Mouse (Mus musculus) heart, adult 2 months (tissue): ENCODE results near the gene Ift80. TPM values are rescaled to one million over a fixed set of nuclear protein-coding genes. Genes with fewer than 3 reads are reported as not detected.
"Not testable (repeated sequence)": the region's sequence is repeated elsewhere in the genome, so short reads cannot be mapped to it uniquely, and the experiment has no call there.

Experiments
- DNase-seq, 2 experiments: peaks; one replicate each; pipeline ENCODE4 v3.0.0; 2021
- H3K27ac ChIP-seq: fragments of 200-600 bp; 2 replicates; pipeline ENCODE4 v1.8.1; 2022
- H3K27me3 ChIP-seq: fragments of 200-500 bp; 2 replicates; pipeline ENCODE4 v1.6.1; 2012; ENCODE audit warnings: mild to moderate bottlenecking, low read length, inconsistent platforms, mixed read lengths; ENCODE audit not compliant: control insufficient read depth, insufficient read depth
- H3K36me3 ChIP-seq: fragments of 200-500 bp; 2 replicates; pipeline ENCODE4 v1.6.1; 2012; ENCODE audit warnings: low read length, inconsistent platforms; ENCODE audit not compliant: control insufficient read depth, insufficient read depth
- H3K4me1 ChIP-seq: fragments of 200-500 bp; 2 replicates; pipeline ENCODE4 v1.6.1; 2011; ENCODE audit warnings: low read length; ENCODE audit not compliant: control insufficient read depth, insufficient read depth
- H3K4me3 ChIP-seq: fragments of 200-600 bp; 2 replicates; pipeline ENCODE4 v1.8.1; 2022
- H3K79me2 ChIP-seq: fragments of 200-500 bp; replicated peaks from 2 replicates; pipeline ENCODE4 v1.6.1; 2012; ENCODE audit warnings: mild to moderate bottlenecking, inconsistent platforms, low read length, moderate library complexity, mixed read lengths; ENCODE audit not compliant: control insufficient read depth, insufficient read depth
- H3K9ac ChIP-seq: fragments of 200-500 bp; 2 replicates; pipeline ENCODE4 v1.6.1; 2012; ENCODE audit warnings: low read depth, mild to moderate bottlenecking, control low read depth, inconsistent platforms, low read length, mixed read lengths
- CTCF ChIP-seq: fragments of 200-600 bp; IDR thresholded peaks from 2 replicates; pipeline ENCODE4 v1.8.1; 2022; ENCODE audit warnings: antibody characterized with exemption, mild to moderate bottlenecking, moderate library complexity
- EP300 ChIP-seq: fragments of 200-500 bp; IDR thresholded peaks from 2 replicates; pipeline ENCODE4 v1.6.1; 2011; ENCODE audit warnings: low read depth, low read length, control low read depth; ENCODE audit not compliant: insufficient read depth
- POLR2A ChIP-seq: fragments of 200-500 bp; IDR thresholded peaks from 2 replicates; pipeline ENCODE4 v1.6.1; 2011; ENCODE audit warnings: mild to moderate bottlenecking, low read depth, low read length, control low read depth; ENCODE audit not compliant: insufficient read depth
- WGBS: fragments of 180-500 bp; shearing (Covaris S2); methylation state at CpG from one replicate; pipeline ENCODE4 v1.1.7; 2018; 5-methylcytosine and 5-hydroxymethylcytosine counted together
- intact Hi-C: fragments of 180-260 bp; cut with DNase I; formaldehyde crosslinking; loops from one replicate; pipeline ENCODE4 v1.15.1; 2025
- polyA plus RNA-seq: library from polyadenylated mRNA; depleted of rRNA; stranded (reverse); fragments of >200 nt; gene quantifications from 2 replicates; pipeline ENCODE4 v1.2.3, GENCODE M21; 2012
- total RNA-seq, 2 experiments: library from RNA; stranded (reverse); gene quantifications; 2 replicates each; pipeline ENCODE4 v1.2.3; 2021

Ift80 gene
- total and polyA plus RNA-seq, 3 experiments, result 1.3 to 5.1 (median 4.8) TPM

- no peaks in the 10 kb centered on the region for H3K4me1 ChIP-seq
- H3K27ac ChIP-seq, result no peak overlapping the region
- no peak for DNase-seq
- H3K9ac ChIP-seq, result no peak overlapping the region
- TF ChIP-seq POLR2A, result no peak
- TF ChIP-seq EP300, result no peak
- TF ChIP-seq CTCF, result no peak
- 82% methylated on average over 2 of the region's 2 CpGs for WGBS
- H3K36me3 ChIP-seq, result no peaks in the 10 kb centered on the region
- no peaks in the 10 kb centered on the region for H3K79me2 ChIP-seq
- H3K4me3 ChIP-seq, result no peak overlapping the region
- H3K27me3 ChIP-seq, result no peaks in the 10 kb centered on the region
- intact Hi-C loops, result no loop called here
Observed at GRCm38 (mm10) chr3:68904902-68905778, 99.2 kb downstream of the Ift80 start.

- H3K9ac ChIP-seq, intact Hi-C loops, DNase-seq, H3K79me2 ChIP-seq, H3K36me3 ChIP-seq, H3K4me3 ChIP-seq, H3K4me1 ChIP-seq, H3K27me3 ChIP-seq, H3K27ac ChIP-seq: not testable (repeated sequence)
- WGBS, result 87% methylated on average over 20 of the region's 20 CpGs
Observed at GRCm38 (mm10) chr3:68902636-68903035, 101.7 kb downstream of the Ift80 start.

- intact Hi-C loops, result no loop called here
- DNase-seq, result no peak
- Histone ChIP-seq H3K79me2 (no peaks in the 10 kb centered on the region), H3K27me3 (no peaks in the 10 kb centered on the region), H3K4me1 (no peaks in the 10 kb centered on the region), H3K36me3 (no peaks in the 10 kb centered on the region), H3K9ac (no peak overlapping the region), H3K27ac (no peak overlapping the region), H3K4me3 (no peak overlapping the region)
- WGBS, result 82% methylated on average over 5 of the region's 5 CpGs
- TF ChIP-seq POLR2A (no peak), CTCF (no peak), EP300 (no peak)
Observed at GRCm38 (mm10) chr3:68897154-68897553, 107.2 kb downstream of the Ift80 start.

GRCm38 (mm10) chr3:68895426-68895825, 108.9 kb downstream of the Ift80 start:
- Histone ChIP-seq H3K27ac (no peak overlapping the region), H3K4me3 (no peak overlapping the region), H3K27me3 (no peaks in the 10 kb centered on the region), H3K4me1 (no peaks in the 10 kb centered on the region), H3K36me3 (no peaks in the 10 kb centered on the region), H3K79me2 (no peaks in the 10 kb centered on the region), H3K9ac (no peak overlapping the region)
- intact Hi-C loops, result no loop called here
- no peak for DNase-seq
- WGBS, result 78% methylated on average over 4 of the region's 4 CpGs
- TF ChIP-seq CTCF (no peak), POLR2A (no peak), EP300 (no peak)

- Histone ChIP-seq H3K36me3 (no peaks in the 10 kb centered on the region), H3K27ac (no peak overlapping the region), H3K9ac (no peak overlapping the region), H3K79me2 (no peaks in the 10 kb centered on the region), H3K4me3 (no peak overlapping the region), H3K4me1 (no peaks in the 10 kb centered on the region), H3K27me3 (no peaks in the 10 kb centered on the region)
- no peak for TF ChIP-seq EP300
- TF ChIP-seq POLR2A, result no peak
- no peak for TF ChIP-seq CTCF
- intact Hi-C loops, result no loop called here
- DNase-seq, result no peak
- WGBS, result 90% methylated on average over 5 of the region's 5 CpGs
Observed at GRCm38 (mm10) chr3:68886845-68887244, 117.5 kb downstream of the Ift80 start.

- no peaks in the 10 kb centered on the region; the same call in 1 of the 2 replicates for H3K4me1 ChIP-seq
- peaks cover 18% of the 10 kb centered on the region for H3K27me3 ChIP-seq
- no peak overlapping the region for H3K9ac ChIP-seq
- no peak overlapping the region for H3K27ac ChIP-seq
- no peaks in the 10 kb centered on the region for H3K36me3 ChIP-seq
- TF ChIP-seq POLR2A, result no peak
- no peak for TF ChIP-seq CTCF
- no peak for TF ChIP-seq EP300
- WGBS, result 94% methylated on average over 2 of the region's 2 CpGs
- DNase-seq, result no peak
- intact Hi-C loops, result no loop called here
- no peaks in the 10 kb centered on the region for H3K79me2 ChIP-seq
- no peak overlapping the region for H3K4me3 ChIP-seq
Observed at GRCm38 (mm10) chr3:68874079-68874478, 130.3 kb downstream of the Ift80 start.
